Mouse (Mus musculus) thymus, postnatal 10 days (tissue): ENCODE results near the gene Otud6a.
"Not testable (repeated sequence)": the region's sequence is repeated elsewhere in the genome, so short reads cannot be mapped to it uniquely, and the experiment has no call there.

Experiments used
- DNase-seq, 2 experiments: peaks; one replicate each; pipeline ENCODE4 v3.0.0; 2021; ENCODE audit warnings: low spot score in 2 of 2

The Otud6a gene

DNA sequence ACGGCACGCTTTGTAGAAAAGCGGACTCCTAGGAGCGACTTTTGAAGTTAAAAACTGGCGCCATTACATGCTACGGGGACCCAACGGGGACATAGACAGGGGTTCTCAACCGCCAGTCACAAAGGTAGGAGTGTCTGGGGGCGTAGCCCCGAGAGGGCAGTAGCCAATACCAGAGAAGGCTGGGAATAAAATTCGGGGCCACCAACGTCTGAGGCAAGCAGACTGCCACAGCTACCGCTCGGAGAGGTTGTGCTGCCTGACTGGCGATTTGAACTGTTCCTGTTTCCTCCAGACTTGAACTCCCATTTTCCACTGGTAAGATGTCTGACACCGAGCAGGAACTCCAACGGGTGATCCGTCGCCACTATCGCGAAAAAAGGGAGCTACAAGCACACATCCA is at the start of gene Otud6a:
Otud6a (plus strand) TSS at position 321 of the 400 bp plus-strand sequence.
- DNase-seq = no peak

DNA sequence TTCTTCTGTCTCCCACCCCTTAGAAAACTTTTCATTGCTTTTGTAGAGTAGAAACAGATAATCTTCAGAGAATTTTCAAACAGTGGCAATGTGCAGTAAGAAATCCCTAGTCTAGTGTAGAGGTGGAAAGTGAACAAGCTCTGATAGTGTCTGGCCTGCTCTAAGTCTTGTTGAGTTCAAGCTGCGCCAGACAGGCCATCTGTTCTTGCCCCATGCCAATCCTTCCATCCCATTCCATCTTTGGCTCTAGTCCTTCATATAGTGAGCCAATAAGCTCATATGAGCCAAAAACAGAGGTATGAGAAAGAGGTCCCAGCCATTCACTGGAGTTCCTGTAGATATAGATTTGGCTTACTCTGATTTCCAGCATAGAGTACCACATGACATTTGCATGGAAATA is 38.9 kb upstream of the Otud6a start:
- no peak for DNase-seq

DNA sequence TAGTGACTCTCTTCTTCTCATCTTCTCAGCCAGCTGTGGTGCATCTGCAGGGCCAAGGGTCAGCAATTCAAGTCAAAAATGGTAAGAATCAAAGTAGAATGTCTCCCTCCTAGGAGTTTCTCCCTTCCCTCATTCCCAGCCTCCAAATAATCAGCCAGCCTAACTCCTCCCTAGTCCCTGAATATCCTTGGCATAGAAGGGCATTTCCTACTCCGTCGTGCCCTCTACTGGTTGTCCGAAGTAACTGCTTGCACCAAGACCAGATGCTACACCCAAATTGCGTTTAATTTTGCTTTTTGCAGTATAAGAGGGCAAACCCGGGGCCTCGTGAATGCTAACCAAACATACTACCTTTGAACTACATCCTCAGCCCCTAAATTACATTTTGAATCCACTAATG is 36.5 kb upstream of the Otud6a start:
- DNase-seq = no peak

DNA sequence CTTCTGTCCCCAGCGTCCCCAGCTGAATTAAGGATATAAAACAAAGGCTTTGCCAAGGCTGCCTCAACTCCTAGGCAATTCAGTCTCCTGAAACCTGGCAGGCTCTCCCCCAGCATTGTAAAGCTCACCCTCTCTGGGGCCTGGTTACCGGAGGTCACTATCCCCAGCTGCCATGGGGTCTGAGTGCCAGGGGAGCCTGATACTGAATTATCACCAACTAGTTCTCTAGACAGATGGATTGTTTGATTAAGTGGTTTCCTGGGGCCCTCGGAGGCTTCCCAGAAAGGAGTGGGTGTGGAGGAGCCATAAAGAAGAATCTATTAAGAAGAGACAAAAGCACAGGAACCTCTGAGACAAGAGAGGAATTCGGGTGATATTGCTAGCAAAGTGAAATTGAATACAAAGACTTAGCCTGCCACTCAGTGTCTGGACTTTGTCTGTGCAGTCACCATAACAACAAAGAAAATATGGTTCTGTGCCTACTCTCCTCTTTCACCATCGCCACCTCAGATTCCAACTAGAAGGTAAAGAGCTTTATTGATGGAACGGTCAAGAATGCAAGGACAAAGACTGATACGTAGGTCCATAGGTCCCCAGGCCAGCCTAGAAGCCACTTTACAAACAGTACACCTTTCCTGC is 34.5 kb upstream of the Otud6a start:
- no peak for DNase-seq

DNA sequence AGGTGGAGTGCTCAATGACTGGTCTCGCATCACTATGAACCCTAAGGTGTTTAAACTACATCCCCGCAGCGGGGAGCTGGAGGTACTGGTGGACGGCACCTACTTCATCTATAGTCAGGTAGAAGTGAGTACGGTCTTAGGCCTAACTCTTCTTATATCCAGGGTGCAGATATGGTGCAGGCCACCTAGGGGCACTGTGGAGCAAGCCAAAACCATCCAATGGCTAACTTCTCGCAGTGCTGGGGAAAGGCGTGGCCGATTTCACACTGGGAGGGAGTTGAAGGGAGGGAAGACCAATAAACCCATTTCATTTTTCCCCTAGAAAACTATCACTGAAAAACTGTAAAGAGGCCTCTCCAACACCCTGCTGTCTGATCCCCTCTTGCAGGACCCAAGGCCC is 33.8 kb upstream of the Otud6a start:
- DNase-seq = no peak

DNA sequence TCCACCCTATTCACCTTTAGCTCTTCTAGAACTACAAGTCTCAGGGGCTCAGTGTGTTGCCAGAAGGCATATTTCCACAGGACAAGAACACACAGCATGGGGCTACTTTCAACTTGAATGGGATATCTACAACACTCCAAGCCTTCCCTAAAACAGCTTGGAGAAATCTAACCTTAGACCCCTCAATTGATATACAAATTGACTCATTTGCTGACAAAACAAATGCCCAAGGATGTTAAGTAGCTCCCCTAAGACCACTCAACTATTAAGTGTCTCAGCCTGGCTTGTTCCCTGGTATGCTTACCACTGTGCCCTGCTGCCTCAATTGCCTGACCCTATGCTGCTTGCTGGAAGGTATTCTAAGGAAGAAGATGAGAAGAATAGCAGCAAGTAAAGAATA is 27.9 kb upstream of the Otud6a start:
- DNase-seq = no peak

DNA sequence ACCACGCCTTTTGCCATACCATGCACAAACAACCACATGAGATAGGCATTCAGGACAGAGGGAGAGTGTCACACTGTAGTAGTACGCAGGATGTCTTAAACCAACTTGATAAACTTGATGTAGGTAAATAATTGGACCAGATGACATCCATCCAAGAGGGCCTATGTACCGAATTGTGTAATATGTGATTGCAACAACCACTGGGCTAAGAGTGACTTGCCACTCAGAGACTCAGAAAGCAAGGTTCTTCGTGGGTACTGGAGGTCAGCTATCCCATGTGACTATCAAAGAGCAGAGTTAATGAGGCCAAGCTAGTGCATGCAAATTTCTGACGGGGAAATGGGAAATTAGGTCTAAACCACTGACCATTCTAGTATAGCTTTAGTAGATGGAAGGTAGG is 27.2 kb upstream of the Otud6a start:
- no peak for DNase-seq

DNA sequence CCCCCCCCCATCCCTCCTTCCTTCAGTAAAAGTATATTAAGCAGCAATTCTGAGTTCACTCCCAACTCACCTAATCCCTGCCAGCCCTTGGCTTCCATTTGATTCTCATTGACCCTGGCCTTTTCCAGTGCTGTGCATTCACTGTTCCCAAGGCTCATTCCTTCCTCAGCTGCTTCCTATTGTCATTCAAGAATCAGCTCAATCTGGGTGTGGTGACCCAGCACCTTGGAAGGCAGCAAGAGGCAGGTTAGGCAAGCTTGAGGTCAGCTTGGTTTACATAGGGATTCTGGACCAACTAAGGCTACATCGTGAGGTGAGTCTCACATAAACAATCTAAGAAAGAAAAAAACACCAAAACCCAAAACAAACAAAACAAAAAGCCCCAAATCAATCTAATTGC is 19.6 kb upstream of the Otud6a start:
- no peak for DNase-seq

DNA sequence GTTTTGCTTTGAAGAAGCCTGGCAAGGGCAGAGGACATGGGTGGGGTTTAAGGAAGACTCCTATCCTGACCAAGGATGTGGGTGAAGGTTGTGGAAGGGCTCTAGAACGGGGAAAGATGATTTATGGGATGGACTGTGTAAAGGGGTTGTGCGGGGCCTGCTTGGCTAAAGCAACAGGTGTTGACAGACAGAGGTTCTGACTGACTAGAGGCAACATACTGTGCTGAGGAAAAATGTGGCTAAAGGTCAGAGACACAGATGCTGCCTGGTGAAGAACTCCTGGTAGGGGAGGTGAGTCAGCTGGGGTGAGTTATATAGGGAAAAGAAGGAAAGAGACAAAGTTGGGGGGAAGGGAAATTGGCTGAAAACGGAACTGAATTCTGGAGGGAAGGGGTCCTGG is 3.5 kb downstream of the Otud6a start:
- no peak for DNase-seq

DNA sequence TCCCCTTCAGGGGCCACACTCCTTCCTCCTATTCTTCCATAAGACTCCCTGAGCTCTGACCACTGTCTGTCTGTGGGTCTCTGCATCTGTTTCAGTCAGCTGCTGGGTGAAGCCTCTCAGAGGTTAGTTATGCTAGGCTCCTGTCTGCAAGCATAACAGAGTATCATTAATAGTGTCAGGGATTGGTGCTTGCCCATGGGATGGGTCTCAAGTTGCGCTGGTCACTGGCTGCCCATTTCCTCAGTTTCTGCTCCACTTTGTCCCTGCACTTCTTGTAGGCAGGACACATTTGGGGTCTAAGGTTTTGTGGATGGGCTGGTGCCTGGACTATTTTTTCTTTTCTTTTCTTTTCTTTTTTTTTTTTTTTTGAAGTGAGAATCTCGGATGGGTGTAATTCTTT is 13.8 kb downstream of the Otud6a start, which contains the start of gene Awat2:
Awat2 (minus strand) TSS at position 101 of the 400 bp plus-strand sequence.
- DNase-seq = not testable (repeated sequence)

DNA sequence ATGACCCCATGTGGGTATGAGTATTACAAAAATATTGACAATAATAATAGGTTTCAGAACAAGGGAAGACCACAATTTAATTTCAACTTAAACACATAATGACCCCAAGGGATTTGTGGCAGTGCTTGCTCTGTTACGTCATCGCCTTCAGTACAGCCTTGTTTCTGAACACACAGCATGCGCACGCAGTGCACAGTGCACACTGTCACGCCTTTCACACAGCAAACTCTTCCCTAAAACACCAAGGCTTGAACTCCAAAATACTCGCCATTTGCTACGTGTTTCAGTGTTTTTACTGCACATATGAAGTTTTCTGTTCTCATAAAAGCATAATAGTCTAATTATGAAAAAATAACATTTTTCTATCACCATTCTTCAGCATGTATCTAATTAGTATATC is 14.7 kb downstream of the Otud6a start:
- DNase-seq = no peak

DNA sequence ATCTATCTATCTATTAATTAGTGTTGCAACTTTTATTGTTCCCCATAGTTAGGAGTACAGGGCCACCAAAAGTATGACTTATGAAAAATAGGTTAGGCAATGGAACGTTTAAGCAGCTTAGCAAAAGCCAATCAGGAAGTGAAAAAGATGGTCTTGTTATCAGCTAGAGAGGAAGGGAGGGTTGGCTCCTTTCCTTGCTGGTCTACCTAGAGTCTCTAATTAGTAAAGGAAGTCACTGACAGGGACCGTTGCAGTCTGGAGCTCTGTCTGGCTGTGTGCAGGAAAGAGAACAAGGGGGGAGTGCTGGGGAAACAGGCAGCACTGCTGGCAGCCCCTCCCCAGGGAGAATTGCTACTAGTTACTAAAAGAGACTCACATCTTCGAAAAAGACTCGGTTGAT is 39.2 kb downstream of the Otud6a start:
- DNase-seq = no peak

DNA sequence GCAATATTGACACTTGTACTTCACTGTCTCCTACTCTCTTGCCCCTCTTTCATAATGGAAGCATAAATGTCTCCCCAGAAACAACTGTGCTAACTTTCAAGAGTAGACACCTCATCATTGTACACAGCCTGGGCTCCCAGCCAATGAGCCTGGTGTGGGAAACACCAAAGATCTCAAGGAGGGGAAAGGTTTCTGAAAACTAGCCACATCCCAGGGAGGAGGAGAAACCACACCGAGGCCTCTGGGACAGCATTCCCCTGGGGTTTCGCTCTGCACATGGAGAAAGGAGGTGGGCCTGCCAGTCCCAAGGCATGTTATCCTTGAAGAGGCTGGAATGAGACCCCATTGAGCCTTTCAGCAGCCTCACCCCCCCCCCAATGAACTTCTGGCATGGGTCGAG is 41.3 kb downstream of the Otud6a start:
- no peak for DNase-seq

DNA sequence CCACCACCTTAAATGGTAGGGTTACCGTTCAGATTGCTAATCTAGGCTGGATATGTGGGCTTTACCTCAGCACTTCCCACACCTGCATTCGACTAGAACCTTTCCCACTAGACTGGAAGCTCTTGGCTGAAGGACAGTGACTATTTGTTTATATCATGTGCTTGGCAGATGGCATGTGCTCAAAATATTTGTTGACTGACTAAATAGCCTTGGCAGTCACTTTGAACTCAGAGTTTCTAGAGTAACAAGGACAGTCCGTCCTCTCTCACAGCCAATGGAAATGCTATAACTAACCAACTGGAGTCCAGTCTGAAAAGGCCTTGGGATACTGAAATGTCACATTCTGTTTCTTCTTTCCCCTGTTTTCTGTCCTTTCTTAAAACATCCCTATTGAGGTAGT is 42.7 kb downstream of the Otud6a start:
- DNase-seq = no peak

DNA sequence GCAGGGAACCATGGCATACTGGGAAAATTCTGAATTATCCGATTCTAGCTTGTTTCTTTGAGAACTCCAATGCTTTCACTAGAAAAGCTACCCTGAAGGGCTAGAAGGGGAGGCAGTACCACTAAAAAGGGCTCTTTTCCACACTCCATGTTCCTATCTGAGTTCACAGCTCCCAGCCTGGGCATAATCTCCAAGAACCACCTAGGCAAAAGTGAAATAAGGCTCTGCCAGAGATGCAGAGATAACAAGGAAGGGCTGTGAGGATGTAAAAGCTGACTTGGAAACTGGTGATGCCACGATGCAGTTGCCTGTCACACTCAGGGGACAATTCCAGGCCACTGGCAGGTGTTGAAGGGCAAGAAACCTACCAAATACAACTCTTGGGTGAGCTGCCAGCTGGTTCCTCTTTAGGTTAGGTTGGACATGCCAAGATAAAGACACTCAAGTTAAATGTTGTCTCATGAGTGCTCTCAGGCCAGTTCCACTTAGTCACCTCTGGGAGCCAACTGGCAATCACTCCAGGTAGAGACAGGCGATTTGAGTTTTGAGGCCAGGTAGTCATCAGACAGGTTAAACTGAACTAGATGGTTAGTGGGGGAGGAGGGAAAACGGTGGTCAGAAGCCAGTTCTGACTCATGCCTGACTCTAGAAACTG is 46.9 kb downstream of the Otud6a start:
- no peak for DNase-seq
